Mouse (Mus musculus) heart, embryonic 15.5 days (tissue): Measurements from ENCODE around the gene Zfp655. TPM values are rescaled to one million over a fixed set of nuclear protein-coding genes. Genes with fewer than 3 reads are reported as not detected.

Experiments used
- ATAC-seq: fragments of 200-750 bp; cut with Nextera tagmentation; replicated peaks from 2 replicates; pipeline ENCODE4 v1.8.0; 2017; ENCODE audit warnings: low read depth, moderate TSS enrichment; ENCODE audit not compliant: insufficient number of reproducible peaks, insufficient read depth, low FRiP score
- H3K27ac ChIP-seq: fragments of 300-500 bp; sonication (generic); 2 replicates; pipeline ENCODE4 v1.5.1; 2015; ENCODE audit warnings: mild to moderate bottlenecking, inconsistent platforms
- H3K27me3 ChIP-seq: fragments of 300-500 bp; sonication (generic); 2 replicates; pipeline ENCODE4 v1.6.1; 2015; ENCODE audit warnings: inconsistent platforms
- H3K36me3 ChIP-seq: fragments of 300-500 bp; sonication (generic); 2 replicates; pipeline ENCODE4 v1.6.1; 2015; ENCODE audit warnings: mild to moderate bottlenecking, inconsistent platforms
- H3K4me1 ChIP-seq: fragments of 300-500 bp; sonication (generic); replicated peaks from 2 replicates; pipeline ENCODE4 v1.6.1; 2015; ENCODE audit warnings: inconsistent platforms
- H3K4me2 ChIP-seq: fragments of 300-500 bp; sonication (generic); 2 replicates; pipeline ENCODE4 v1.6.1; 2015; ENCODE audit warnings: inconsistent platforms, mild to moderate bottlenecking, moderate library complexity
- H3K4me3 ChIP-seq: fragments of 300-500 bp; sonication (generic); 2 replicates; pipeline ENCODE4 v1.5.1; 2015; ENCODE audit warnings: mild to moderate bottlenecking, inconsistent platforms
- H3K9ac ChIP-seq: fragments of 300-500 bp; sonication (generic); 2 replicates; pipeline ENCODE4 v1.6.1; 2015; ENCODE audit warnings: mild to moderate bottlenecking, inconsistent platforms
- H3K9me3 ChIP-seq: fragments of 300-500 bp; sonication (generic); replicated peaks from 2 replicates; pipeline ENCODE4 v1.6.1; 2016; ENCODE audit warnings: inconsistent platforms
- WGBS: fragments of 180-500 bp; shearing (Covaris S2); methylation state at CpG from one replicate; pipeline ENCODE4 v1.1.7; 2015; ENCODE audit warnings: mixed read lengths; 5-methylcytosine and 5-hydroxymethylcytosine counted together
- polyA plus RNA-seq: library from polyadenylated mRNA; unstranded; fragments of >200 nt; fragmentation: Nextera tagmentation; extraction: Ambion mirVana; gene quantifications from 2 replicates; pipeline ENCODE4 v1.2.1, GENCODE M21; 2015

The Zfp655 gene
- polyA plus RNA-seq, 1 experiment from 2014 or later, result 27.4 TPM

DNA sequence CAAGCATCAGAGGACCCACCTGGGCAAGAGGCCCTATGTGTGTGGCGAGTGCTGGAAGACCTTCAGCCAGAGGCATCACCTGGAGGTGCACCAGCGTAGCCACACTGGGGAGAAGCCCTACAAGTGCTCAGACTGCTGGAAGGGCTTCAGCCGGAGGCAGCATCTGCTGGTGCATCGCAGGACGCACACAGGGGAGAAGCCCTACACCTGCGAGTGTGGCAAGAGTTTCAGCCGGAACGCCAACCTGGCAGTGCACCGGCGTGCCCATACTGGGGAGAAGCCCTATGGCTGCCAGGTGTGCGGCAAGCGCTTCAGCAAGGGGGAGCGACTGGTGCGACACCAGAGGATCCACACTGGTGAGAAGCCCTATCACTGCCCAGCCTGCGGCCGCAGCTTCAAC is 59.2 kb downstream of the Zfp655 start:
- 94% methylated on average over 16 of the region's 16 CpGs for WGBS
- no peak for ATAC-seq
- Histone ChIP-seq H3K4me1 (no peaks in the 10 kb centered on the region), H3K9ac (no peak overlapping the region), H3K36me3 (peaks cover 68% of the 10 kb centered on the region), H3K27ac (no peak overlapping the region), H3K9me3 (no peaks in the 10 kb centered on the region), H3K27me3 (no peaks in the 10 kb centered on the region), H3K4me3 (no peak overlapping the region), H3K4me2 (no peak overlapping the region)

- Histone ChIP-seq H3K4me1 (no peaks in the 10 kb centered on the region), H3K27ac (no peak overlapping the region), H3K9me3 (no peaks in the 10 kb centered on the region), H3K4me3 (no peak overlapping the region), H3K36me3 (peaks cover 52% of the 10 kb centered on the region), H3K27me3 (no peaks in the 10 kb centered on the region), H3K4me2 (no peak overlapping the region), H3K9ac (no peak overlapping the region)
- ATAC-seq, result no peak
- 92% methylated on average over 6 of the region's 6 CpGs for WGBS
These were observed 60.9 kb downstream of the Zfp655 start for GRCm38 (mm10) chr5:145292398-145292797.

Other genes starting within 250 kb of the Zfp655 start
- not detected in 2 replicates for gene Gm4871, start 199.0 kb upstream of the Zfp655 start, polyA plus RNA-seq
- not detected in 2 replicates for gene 1700018F24Rik, start 188.7 kb upstream of the Zfp655 start, polyA plus RNA-seq
- gene Arpc1a, start 147.9 kb upstream of the Zfp655 start, polyA plus RNA-seq, result 86.8 and 96.4 TPM in 2 replicates
- not detected in 2 replicates for gene Kpna7, start 147.7 kb upstream of the Zfp655 start, polyA plus RNA-seq
- 214 and 308 TPM in 2 replicates for gene Arpc1b, start 117.5 kb upstream of the Zfp655 start, polyA plus RNA-seq
- gene Pdap1, start 91.5 kb upstream of the Zfp655 start, polyA plus RNA-seq, result 52.1 and 65.4 TPM in 2 replicates
- gene Bud31, start 91.4 kb upstream of the Zfp655 start, polyA plus RNA-seq, result 113 and 116 TPM in 2 replicates
- gene Ptcd1, start 64.6 kb upstream of the Zfp655 start, polyA plus RNA-seq, result 11.9 and 15.8 TPM in 2 replicates
- 20.9 and 28.2 TPM in 2 replicates for gene Cpsf4, start 64.5 kb upstream of the Zfp655 start, polyA plus RNA-seq
- gene Atp5j2, start 39.7 kb upstream of the Zfp655 start, polyA plus RNA-seq, result 1,147 and 1,514 TPM in 2 replicates
- 6.0 and 7.4 TPM in 2 replicates for gene Zkscan14, start 29.8 kb upstream of the Zfp655 start, polyA plus RNA-seq
- gene Zkscan5, start 27.2 kb upstream of the Zfp655 start, polyA plus RNA-seq, result 8.4 and 10.3 TPM in 2 replicates
- 0.40 and 0.62 TPM in 2 replicates for gene Zscan25, start 48.8 kb downstream of the Zfp655 start, polyA plus RNA-seq
- not detected in 2 replicates for gene Cyp3a57, start 113.6 kb downstream of the Zfp655 start, polyA plus RNA-seq
- gene Cyp3a16, start 238.0 kb downstream of the Zfp655 start, polyA plus RNA-seq, result not detected in 2 replicates